Mouse (Mus musculus) neural tube, embryonic 15.5 days (tissue): ENCODE measurements around the gene Slc43a3. TPM values are rescaled to one million over a fixed set of nuclear protein-coding genes. Genes with fewer than 3 reads are reported as not detected.

Experiments
- ATAC-seq: fragments of 200-750 bp; cut with Nextera tagmentation; 2 replicates; pipeline ENCODE4 v1.8.0; 2017; ENCODE audit warnings: mild to moderate bottlenecking, moderate TSS enrichment, moderate library complexity; ENCODE audit not compliant: low FRiP score
- H3K27ac ChIP-seq: fragments of 300-500 bp; sonication (generic); replicated peaks from 2 replicates; pipeline ENCODE4 v1.5.1; 2015; ENCODE audit warnings: mild to moderate bottlenecking, inconsistent platforms
- H3K27me3 ChIP-seq: fragments of 300-500 bp; sonication (generic); replicated peaks from 2 replicates; pipeline ENCODE4 v1.6.1; 2015; ENCODE audit warnings: inconsistent platforms
- H3K36me3 ChIP-seq: fragments of 300-500 bp; sonication (generic); 2 replicates; pipeline ENCODE4 v1.6.1; 2015; ENCODE audit warnings: inconsistent platforms
- H3K4me1 ChIP-seq: fragments of 300-500 bp; sonication (generic); 2 replicates; pipeline ENCODE4 v1.6.1; 2015; ENCODE audit warnings: inconsistent platforms
- H3K4me2 ChIP-seq: fragments of 300-500 bp; sonication (generic); 2 replicates; pipeline ENCODE4 v1.6.1; 2015; ENCODE audit warnings: inconsistent platforms, mild to moderate bottlenecking, moderate library complexity
- H3K4me3 ChIP-seq: fragments of 300-500 bp; sonication (generic); replicated peaks from 2 replicates; pipeline ENCODE4 v1.5.1; 2015; ENCODE audit warnings: mild to moderate bottlenecking, inconsistent platforms
- H3K9ac ChIP-seq: fragments of 300-500 bp; sonication (generic); replicated peaks from 2 replicates; pipeline ENCODE4 v1.6.1; 2015; ENCODE audit warnings: mild to moderate bottlenecking, inconsistent platforms
- H3K9me3 ChIP-seq: fragments of 300-500 bp; sonication (generic); replicated peaks from 2 replicates; pipeline ENCODE4 v1.6.1; 2016; ENCODE audit warnings: inconsistent platforms
- WGBS: fragments of 180-500 bp; shearing (Covaris S2); methylation state at CpG from one replicate; pipeline ENCODE4 v1.1.7; 2015; ENCODE audit warnings: mixed read lengths; 5-methylcytosine and 5-hydroxymethylcytosine counted together
- polyA plus RNA-seq: library from polyadenylated mRNA; unstranded; fragments of >200 nt; fragmentation: Nextera tagmentation; extraction: Ambion mirVana; gene quantifications from 2 replicates; pipeline ENCODE4 v1.2.1, GENCODE M21; 2015

Slc43a3 gene
- polyA plus RNA-seq, 1 experiment from 2014 or later = 5.7 TPM

- no peak overlapping the region for H3K9ac ChIP-seq
- H3K9me3 ChIP-seq = no peaks in the 10 kb centered on the region
- H3K4me2 ChIP-seq = no peak overlapping the region
- no peaks in the 10 kb centered on the region for H3K4me1 ChIP-seq
- H3K27me3 ChIP-seq = no peaks in the 10 kb centered on the region
- no peak for ATAC-seq
- no peaks in the 10 kb centered on the region for H3K36me3 ChIP-seq
- no peak overlapping the region for H3K27ac ChIP-seq
- H3K4me3 ChIP-seq = no peak overlapping the region
- 90% methylated on average over 5 of the region's 5 CpGs for WGBS
Measured at GRCm38 (mm10) chr2:84913881-84914280, 22.5 kb upstream of the Slc43a3 start.

GRCm38 (mm10) chr2:84915330-84915729 is 21.0 kb upstream of the Slc43a3 start:
- no peak overlapping the region for H3K4me2 ChIP-seq
- no peak overlapping the region for H3K27ac ChIP-seq
- no peaks in the 10 kb centered on the region for H3K36me3 ChIP-seq
- ATAC-seq = no peak
- WGBS = 76% methylated on average over 3 of the region's 3 CpGs
- no peaks in the 10 kb centered on the region for H3K9me3 ChIP-seq
- no peak overlapping the region for H3K9ac ChIP-seq
- H3K27me3 ChIP-seq = no peaks in the 10 kb centered on the region
- H3K4me1 ChIP-seq = no peaks in the 10 kb centered on the region
- H3K4me3 ChIP-seq = no peak overlapping the region

GRCm38 (mm10) chr2:84916548-84917320 is 19.6 kb upstream of the Slc43a3 start:
- Histone ChIP-seq H3K4me3 (no peak overlapping the region), H3K27ac (no peak overlapping the region), H3K36me3 (no peaks in the 10 kb centered on the region), H3K9ac (no peak overlapping the region), H3K4me2 (no peak overlapping the region), H3K4me1 (no peaks in the 10 kb centered on the region), H3K27me3 (no peaks in the 10 kb centered on the region), H3K9me3 (no peaks in the 10 kb centered on the region)
- 90% methylated on average over 8 of the region's 8 CpGs for WGBS
- ATAC-seq = no peak

- no peaks in the 10 kb centered on the region for H3K9me3 ChIP-seq
- no peak overlapping the region for H3K4me2 ChIP-seq
- no peak for ATAC-seq
- H3K27ac ChIP-seq = no peak overlapping the region
- 75% methylated on average over 3 of the region's 3 CpGs for WGBS
- H3K27me3 ChIP-seq = no peaks in the 10 kb centered on the region
- H3K9ac ChIP-seq = no peak overlapping the region
- no peaks in the 10 kb centered on the region for H3K36me3 ChIP-seq
- H3K4me3 ChIP-seq = no peak overlapping the region
- no peaks in the 10 kb centered on the region for H3K4me1 ChIP-seq
Measured at GRCm38 (mm10) chr2:84918188-84918587, 18.2 kb upstream of the Slc43a3 start.

- no peak overlapping the region for H3K4me3 ChIP-seq
- H3K27ac ChIP-seq = no peak overlapping the region
- H3K9ac ChIP-seq = no peak overlapping the region
- H3K4me2 ChIP-seq = no peak overlapping the region
- H3K9me3 ChIP-seq = no peaks in the 10 kb centered on the region
- no peaks in the 10 kb centered on the region for H3K4me1 ChIP-seq
- 90% methylated on average over 10 of the region's 10 CpGs for WGBS
- no peaks in the 10 kb centered on the region for H3K27me3 ChIP-seq
- no peak for ATAC-seq
- no peaks in the 10 kb centered on the region for H3K36me3 ChIP-seq
Measured at GRCm38 (mm10) chr2:84919601-84920108, 16.7 kb upstream of the Slc43a3 start.

- ATAC-seq = no peak
- Histone ChIP-seq H3K4me3 (no peak overlapping the region), H3K4me1 (no peaks in the 10 kb centered on the region), H3K27me3 (no peaks in the 10 kb centered on the region), H3K36me3 (no peaks in the 10 kb centered on the region), H3K9me3 (no peaks in the 10 kb centered on the region), H3K4me2 (no peak overlapping the region), H3K27ac (no peak overlapping the region), H3K9ac (no peak overlapping the region)
- WGBS = 93% methylated on average over 7 of the region's 7 CpGs
Measured at GRCm38 (mm10) chr2:84930186-84930585, 6.2 kb upstream of the Slc43a3 start.

GRCm38 (mm10) chr2:84933992-84934648 is 2.3 kb upstream of the Slc43a3 start:
- WGBS = 79% methylated on average over 8 of the region's 8 CpGs
- no peak for ATAC-seq
- Histone ChIP-seq H3K36me3 (no peaks in the 10 kb centered on the region), H3K9me3 (no peaks in the 10 kb centered on the region), H3K4me2 (no peak overlapping the region), H3K27ac (no peak overlapping the region), H3K4me1 (no peaks in the 10 kb centered on the region), H3K4me3 (no peak overlapping the region), H3K9ac (no peak overlapping the region), H3K27me3 (no peaks in the 10 kb centered on the region)

GRCm38 (mm10) chr2:84934649-84935007 is 1.8 kb upstream of the Slc43a3 start:
- Histone ChIP-seq H3K4me1 (no peaks in the 10 kb centered on the region), H3K36me3 (no peaks in the 10 kb centered on the region), H3K9ac (no peak overlapping the region), H3K4me3 (no peak overlapping the region), H3K4me2 (no peak overlapping the region), H3K27ac (no peak overlapping the region), H3K9me3 (no peaks in the 10 kb centered on the region), H3K27me3 (no peaks in the 10 kb centered on the region)
- no peak for ATAC-seq
- WGBS = 51% methylated on average over 4 of the region's 4 CpGs

- Histone ChIP-seq H3K36me3 (no peaks in the 10 kb centered on the region), H3K27me3 (no peaks in the 10 kb centered on the region), H3K4me3 (no peak overlapping the region), H3K9me3 (no peaks in the 10 kb centered on the region), H3K9ac (no peak overlapping the region), H3K27ac (no peak overlapping the region), H3K4me2 (no peak overlapping the region), H3K4me1 (no peaks in the 10 kb centered on the region)
- ATAC-seq = no peak
- 70% methylated on average over 5 of the region's 5 CpGs for WGBS
Measured at GRCm38 (mm10) chr2:84935065-84935464, 1.3 kb upstream of the Slc43a3 start.

- no peaks in the 10 kb centered on the region for H3K4me1 ChIP-seq
- H3K36me3 ChIP-seq = no peaks in the 10 kb centered on the region
- ATAC-seq = no peak
- WGBS = 79% methylated on average over 3 of the region's 3 CpGs
- no peaks in the 10 kb centered on the region for H3K9me3 ChIP-seq
- peak overlapping the region; percentile 52; the same call in 1 of the 2 replicates for H3K4me2 ChIP-seq
- H3K4me3 ChIP-seq = no peak overlapping the region; the same call in 1 of the 2 replicates
- H3K27me3 ChIP-seq = no peaks in the 10 kb centered on the region
- no peak overlapping the region for H3K9ac ChIP-seq
- no peak overlapping the region for H3K27ac ChIP-seq
Measured at GRCm38 (mm10) chr2:84937491-84938150, 1.2 kb downstream of the Slc43a3 start.

- no peaks in the 10 kb centered on the region for H3K9me3 ChIP-seq
- H3K27ac ChIP-seq = no peak overlapping the region
- H3K27me3 ChIP-seq = no peaks in the 10 kb centered on the region
- H3K9ac ChIP-seq = no peak overlapping the region
- no peaks in the 10 kb centered on the region for H3K4me1 ChIP-seq
- ATAC-seq = no peak
- no peak overlapping the region for H3K4me3 ChIP-seq
- 85% methylated on average over 5 of the region's 5 CpGs for WGBS
- H3K36me3 ChIP-seq = no peaks in the 10 kb centered on the region
- peak overlapping the region; percentile 6; the same call in 1 of the 2 replicates for H3K4me2 ChIP-seq
Measured at GRCm38 (mm10) chr2:84938249-84938946, 2.0 kb downstream of the Slc43a3 start.
